Mouse (Mus musculus) ovary, adult 10 weeks (tissue): ENCODE measurements around the gene Erp44. TPM values are rescaled to one million over a fixed set of nuclear protein-coding genes. Genes with fewer than 3 reads are reported as not detected.

Source experiments
- polyA plus RNA-seq: library from polyadenylated mRNA; stranded (reverse); fragments of 350-450 nt; fragmentation: Illumina TruSeq; extraction: RNeasy Lipid Tissue Mini Kit (QIAGEN cat#74804); gene quantifications from one replicate; pipeline ENCODE4 v1.2.3, GENCODE M21; 2014

Gene Erp44
- 240 TPM for polyA plus RNA-seq

DNA sequence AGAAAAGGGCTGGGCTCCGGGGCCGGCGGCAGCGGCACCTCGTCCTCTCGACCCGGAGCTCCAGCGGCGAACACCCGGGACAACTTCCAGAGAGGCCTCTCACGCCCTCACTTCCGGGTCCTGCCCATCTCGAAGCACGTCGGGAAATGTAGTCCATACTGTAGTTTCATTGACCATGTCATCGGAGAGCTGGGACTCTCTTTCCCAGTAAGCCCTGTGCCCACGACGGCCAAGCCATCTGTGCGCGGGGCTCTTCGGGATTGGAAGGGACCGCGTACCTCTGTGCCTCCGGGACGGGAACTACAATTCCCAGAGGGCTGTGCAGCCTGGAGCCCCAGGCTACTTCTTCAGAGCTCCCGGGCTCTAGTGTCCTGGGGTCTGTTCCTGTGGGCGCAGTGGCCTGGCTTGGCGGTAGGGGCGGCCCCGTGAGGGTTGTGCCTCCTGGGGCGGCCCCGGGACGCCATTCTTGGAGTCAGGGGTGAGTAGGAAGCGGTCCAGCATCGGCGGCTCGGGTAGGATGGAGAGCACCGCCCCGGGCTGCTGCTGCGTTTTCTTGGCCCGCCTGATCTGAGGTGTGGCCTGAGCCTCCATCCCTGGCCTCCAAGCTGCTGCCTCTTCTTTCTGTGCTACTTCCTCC is at the start of gene Erp44, which contains the start of gene Invs:
Gene Erp44 (minus strand): TSS at position 61 of the 637 bp plus-strand sequence.
Gene Invs (plus strand): TSS at position 263 of the 637 bp plus-strand sequence.

Other genes with a start within 250 kb of the Erp44 start
- 1.7 TPM for gene Nr4a3, start 234.4 kb downstream of the Erp44 start, polyA plus RNA-seq
- 34.6 TPM for gene Stx17, start 154.6 kb downstream of the Erp44 start, polyA plus RNA-seq
- gene Invs, start 202 bp upstream of the Erp44 start, polyA plus RNA-seq, result 15.8 TPM
- gene Tex10, start 193.9 kb upstream of the Erp44 start, polyA plus RNA-seq, result 79.7 TPM